Mouse (Mus musculus): Measurements from ENCODE around the gene Pafah1b2. TPM values are rescaled to one million over a fixed set of nuclear protein-coding genes. Genes with fewer than 3 reads are reported as not detected.

Gene Pafah1b2
- total and polyA plus RNA-seq, 2 experiments from 2014 or later, result 137 to 243 TPM

DNA sequence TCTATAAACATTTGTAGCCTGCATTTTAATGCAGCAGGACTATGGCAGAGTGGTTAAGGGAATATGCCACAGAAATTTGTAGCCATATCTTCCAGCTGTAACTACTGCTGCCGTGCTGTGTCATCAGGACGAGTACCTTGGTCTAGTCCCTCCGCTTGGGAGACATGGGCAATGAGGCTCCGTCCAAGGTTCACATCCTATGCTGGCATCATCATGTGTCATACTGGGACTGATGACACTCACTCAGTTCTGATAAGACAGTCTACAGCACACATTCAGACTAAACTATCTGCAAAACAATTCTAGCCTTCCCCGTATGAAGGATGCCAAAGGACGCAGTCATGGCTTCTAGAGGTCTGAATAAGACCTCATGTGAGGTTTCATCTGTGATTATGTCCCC is 48.9 kb downstream of the Pafah1b2 start:
- ATAC-seq, result no peak
- no peaks in the 10 kb centered on the region for H3K27me3 ChIP-seq (ENCODE audit: insufficient read depth, low read length)
- H3K4me2 ChIP-seq (ENCODE audit: low read depth, low read length), result no peak overlapping the region
- DNase-seq (ENCODE audit: low spot score), result no peak
- H3K9me3 ChIP-seq (ENCODE audit: low read length), result no peaks in the 10 kb centered on the region
- H3K27ac ChIP-seq, result no peak overlapping the region
- no peak overlapping the region for H3K9ac ChIP-seq (replicated peaks; ENCODE audit: low read length)
- H3K4me3 ChIP-seq (ENCODE audit: low read length), result no peak overlapping the region
- no peak for TF ChIP-seq CTCF (IDR thresholded peaks at IDR 0.05; ENCODE audit: low read depth)
- H3K36me3 ChIP-seq (ENCODE audit: insufficient read depth, low read length), result peaks cover 44% of the 10 kb centered on the region; the same call in 1 of the 2 replicates
- WGBS, result 90% methylated on average over 6 of the region's 6 CpGs
- H3K4me1 ChIP-seq (ENCODE audit: insufficient read depth, low read length), result no peaks in the 10 kb centered on the region

GRCm38 (mm10) chr9:45961855-45962254 is 50.6 kb downstream of the Pafah1b2 start:
- Histone ChIP-seq H3K27me3 (ENCODE audit: insufficient read depth, low read length) (no peaks in the 10 kb centered on the region), H3K36me3 (ENCODE audit: insufficient read depth, low read length) (peaks cover 32% of the 10 kb centered on the region; the same call in 1 of the 2 replicates), H3K4me2 (ENCODE audit: low read depth, low read length) (no peak overlapping the region), H3K4me1 (ENCODE audit: insufficient read depth, low read length) (no peaks in the 10 kb centered on the region), H3K9ac (replicated peaks; ENCODE audit: low read length) (no peak overlapping the region), H3K27ac (no peak overlapping the region), H3K9me3 (ENCODE audit: low read length) (no peaks in the 10 kb centered on the region), H3K4me3 (ENCODE audit: low read length) (no peak overlapping the region)
- ATAC-seq, result no peak
- WGBS, result 82% methylated on average over 2 of the region's 2 CpGs
- no peak for DNase-seq (ENCODE audit: low spot score)
- TF ChIP-seq CTCF (IDR thresholded peaks at IDR 0.05; ENCODE audit: low read depth), result no peak

DNA sequence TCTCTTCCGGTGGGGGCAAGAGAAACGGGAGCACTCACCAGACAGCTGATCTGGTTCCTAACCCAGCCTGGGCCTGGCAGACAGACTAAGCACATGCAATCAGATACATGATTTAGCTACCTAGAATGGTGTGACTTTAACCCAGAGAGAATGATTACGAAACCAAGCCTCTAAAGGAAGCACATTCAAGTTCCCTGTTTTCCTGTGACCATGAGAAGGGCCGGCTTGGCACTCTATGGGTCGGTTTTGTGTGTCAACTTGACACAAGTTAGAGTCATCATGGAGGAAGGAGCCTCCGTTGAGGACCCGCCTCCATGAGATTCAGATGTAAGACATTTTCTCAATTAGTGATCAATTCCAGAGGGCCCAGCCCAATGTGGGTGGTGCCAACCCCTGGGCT is 52.8 kb downstream of the Pafah1b2 start:
- no peak for DNase-seq (ENCODE audit: low spot score)
- H3K9ac ChIP-seq (replicated peaks; ENCODE audit: low read length), result no peak overlapping the region
- no peak overlapping the region for H3K27ac ChIP-seq
- ATAC-seq, result no peak
- H3K9me3 ChIP-seq (ENCODE audit: low read length), result no peaks in the 10 kb centered on the region
- no peaks in the 10 kb centered on the region for H3K27me3 ChIP-seq (ENCODE audit: insufficient read depth, low read length)
- peaks cover 20% of the 10 kb centered on the region; the same call in 1 of the 2 replicates for H3K36me3 ChIP-seq (ENCODE audit: insufficient read depth, low read length)
- H3K4me1 ChIP-seq (ENCODE audit: insufficient read depth, low read length), result no peaks in the 10 kb centered on the region
- 87% methylated on average over 7 of the region's 7 CpGs for WGBS
- no peak for TF ChIP-seq CTCF (IDR thresholded peaks at IDR 0.05; ENCODE audit: low read depth)
- no peak overlapping the region for H3K4me2 ChIP-seq (ENCODE audit: low read depth, low read length)
- H3K4me3 ChIP-seq (ENCODE audit: low read length), result no peak overlapping the region

GRCm38 (mm10) chr9:45958851-45959250 is 53.6 kb downstream of the Pafah1b2 start:
- Histone ChIP-seq H3K4me1 (ENCODE audit: insufficient read depth, low read length) (no peaks in the 10 kb centered on the region), H3K27ac (peak overlapping the region; percentile 45; the same call in 1 of the 2 replicates), H3K9ac (replicated peaks; ENCODE audit: low read length) (no peak overlapping the region), H3K9me3 (ENCODE audit: low read length) (no peaks in the 10 kb centered on the region), H3K4me2 (ENCODE audit: low read depth, low read length) (no peak overlapping the region), H3K27me3 (ENCODE audit: insufficient read depth, low read length) (no peaks in the 10 kb centered on the region), H3K4me3 (ENCODE audit: low read length) (no peak overlapping the region), H3K36me3 (ENCODE audit: insufficient read depth, low read length) (peaks cover 14% of the 10 kb centered on the region; the same call in 1 of the 2 replicates)
- ATAC-seq (no peak), DNase-seq (ENCODE audit: low spot score) (peak; percentile 33)
- 25% methylated on average over 4 of the region's 4 CpGs for WGBS
- TF ChIP-seq CTCF (IDR thresholded peaks at IDR 0.05; ENCODE audit: low read depth), result no peak

- WGBS, result 53% methylated on average over 7 of the region's 7 CpGs
- DNase-seq (ENCODE audit: low spot score) (no peak), ATAC-seq (no peak)
- Histone ChIP-seq H3K9ac (replicated peaks; ENCODE audit: low read length) (no peak overlapping the region), H3K4me2 (ENCODE audit: low read depth, low read length) (no peak overlapping the region), H3K27ac (peak overlapping the region; percentile 45; the same call in 1 of the 2 replicates), H3K4me1 (ENCODE audit: insufficient read depth, low read length) (peaks cover 6% of the 10 kb centered on the region; the same call in 1 of the 2 replicates), H3K36me3 (ENCODE audit: insufficient read depth, low read length) (peaks cover 7% of the 10 kb centered on the region; the same call in 1 of the 2 replicates), H3K4me3 (ENCODE audit: low read length) (no peak overlapping the region), H3K9me3 (ENCODE audit: low read length) (no peaks in the 10 kb centered on the region), H3K27me3 (ENCODE audit: insufficient read depth, low read length) (no peaks in the 10 kb centered on the region)
- no peak for TF ChIP-seq CTCF (IDR thresholded peaks at IDR 0.05; ENCODE audit: low read depth)
Measured at GRCm38 (mm10) chr9:45958023-45958670, 54.3 kb downstream of the Pafah1b2 start.

DNA sequence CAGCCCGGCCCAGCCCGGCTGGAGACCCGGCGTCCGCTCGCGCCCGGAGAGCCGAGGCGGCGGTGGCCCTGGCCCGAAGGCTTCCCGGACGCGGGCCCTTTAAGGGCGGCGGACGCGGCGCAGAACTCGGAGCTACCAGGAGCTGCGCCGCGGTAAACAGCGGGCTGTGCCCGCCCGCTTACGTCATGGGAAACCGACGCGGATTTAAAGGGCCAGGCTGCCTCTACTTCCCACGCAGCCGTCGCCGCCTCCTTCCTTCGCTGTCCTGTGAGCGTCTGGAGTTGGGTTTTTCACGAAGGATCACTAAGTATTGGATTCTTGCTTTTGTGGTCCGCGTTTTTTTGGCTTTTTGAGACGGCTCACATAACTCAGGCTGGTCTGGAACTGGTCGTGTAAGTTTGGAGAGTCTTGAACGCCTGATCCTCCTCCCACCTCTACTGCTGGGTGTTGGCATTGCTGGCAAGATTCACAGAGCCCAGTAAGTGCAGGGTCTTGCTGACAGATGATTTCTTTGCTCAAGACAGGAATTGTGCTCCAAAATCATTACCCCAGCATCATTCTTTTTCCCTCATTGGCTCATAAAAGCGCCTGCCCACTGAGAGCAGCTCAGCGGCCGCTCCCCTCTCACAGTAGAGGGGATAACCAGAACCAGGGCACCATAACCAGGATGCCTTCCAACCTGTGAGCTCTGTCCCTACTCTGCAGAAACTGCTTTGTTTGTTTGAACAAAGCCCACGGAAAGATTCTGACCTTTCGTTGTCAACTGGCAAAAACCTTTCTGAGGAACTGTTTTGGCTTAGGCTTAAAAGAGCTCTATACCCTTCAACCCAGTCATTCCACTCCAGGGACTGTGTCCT is 57.2 kb downstream of the Pafah1b2 start, which contains the start of gene Sidt2:
Gene Sidt2, minus strand, starts transcription at position 152 of the 857 bp plus-strand sequence.
- Histone ChIP-seq H3K4me3 (ENCODE audit: low read length) (peak within 1 kb of the TSS; percentile 91), H3K4me1 (ENCODE audit: insufficient read depth, low read length) (peaks cover 8% of the 10 kb centered on the region; the same call in 1 of the 2 replicates), H3K4me2 (ENCODE audit: low read depth, low read length) (peak within 1 kb of the TSS; percentile 89), H3K9me3 (ENCODE audit: low read length) (no peaks in the 10 kb centered on the region), H3K27ac (peak within 1 kb of the TSS; percentile 95), H3K27me3 (ENCODE audit: insufficient read depth, low read length) (no peaks in the 10 kb centered on the region), H3K9ac (replicated peaks; ENCODE audit: low read length) (peak within 1 kb of the TSS; percentile 95), H3K36me3 (ENCODE audit: insufficient read depth, low read length) (peaks cover 9% of the 10 kb centered on the region; the same call in 1 of the 2 replicates)
- ATAC-seq (peak; percentile 96), DNase-seq (ENCODE audit: low spot score) (peak; percentile 96)
- WGBS, result under 1% methylated on average over 47 of the region's 48 CpGs
- TF ChIP-seq CTCF (IDR thresholded peaks at IDR 0.05; ENCODE audit: low read depth), result peak; percentile 23; the same call in 1 of the 2 replicates

Measured in hindbrain, postnatal 0 days (tissue).